Mouse (Mus musculus) frontal cortex, postnatal 36 days (tissue): Measurements from ENCODE around the gene Tsnaxip1.

ENCODE experiments used
- DNase-seq, 2 experiments: peaks; one replicate each; pipeline ENCODE4 v3.0.0; 2022; ENCODE audit warnings: low spot score in 2 of 2

Gene Tsnaxip1

DNA sequence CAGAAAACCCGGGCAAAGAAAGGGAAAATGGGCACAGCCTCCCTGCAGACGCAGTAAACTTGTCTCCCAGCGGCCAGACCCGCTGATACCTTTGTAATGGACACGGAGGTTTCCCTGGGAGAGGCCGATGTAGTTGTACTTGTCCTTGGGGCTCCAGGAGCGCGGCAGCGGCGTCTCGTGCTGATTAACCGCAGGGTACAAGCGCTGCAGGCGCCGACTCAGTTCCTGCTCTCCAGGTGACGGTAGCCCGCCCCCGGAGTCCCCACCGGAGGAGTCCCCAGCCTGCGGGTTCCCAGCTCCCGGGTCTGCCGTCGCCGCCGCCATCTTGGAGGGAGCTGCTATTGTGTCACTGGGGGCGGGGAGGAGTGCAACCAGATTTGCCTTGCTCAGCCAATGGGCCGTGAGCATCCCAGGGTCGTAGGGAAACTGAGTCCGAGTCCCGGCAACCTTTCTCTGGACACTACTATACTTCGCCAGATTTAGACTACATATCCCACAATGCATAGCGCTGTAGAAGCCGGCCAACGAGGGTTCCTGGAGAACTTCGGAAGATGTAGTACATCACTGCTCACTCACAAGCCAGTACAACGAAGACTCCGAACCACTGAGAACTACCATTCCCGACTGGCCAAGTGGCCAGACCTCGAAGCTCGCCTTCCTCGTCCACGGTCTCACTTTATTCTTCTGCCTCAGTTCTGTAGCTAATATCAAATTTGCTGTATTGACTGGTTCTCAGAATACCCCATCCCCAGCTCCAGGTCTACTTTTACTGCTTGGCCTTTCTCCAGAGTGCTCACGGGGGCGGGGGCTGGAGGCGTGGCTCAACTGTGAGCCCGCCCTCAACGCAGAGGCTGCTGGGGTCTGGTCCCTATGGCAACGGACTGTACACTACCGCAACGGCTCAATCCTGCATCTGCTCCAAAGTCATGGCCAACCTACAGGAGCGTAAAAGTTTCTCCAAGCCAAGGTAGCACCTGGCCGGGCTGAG lies at the start of gene Tsnaxip1, which contains the start of gene Ranbp10:
Gene Tsnaxip1 (plus strand): TSS at position 871 of the 988 bp plus-strand sequence.
Gene Ranbp10 (minus strand): TSS at position 490 of the 988 bp plus-strand sequence.
- DNase-seq: peak; percentile 97 to 99

DNA sequence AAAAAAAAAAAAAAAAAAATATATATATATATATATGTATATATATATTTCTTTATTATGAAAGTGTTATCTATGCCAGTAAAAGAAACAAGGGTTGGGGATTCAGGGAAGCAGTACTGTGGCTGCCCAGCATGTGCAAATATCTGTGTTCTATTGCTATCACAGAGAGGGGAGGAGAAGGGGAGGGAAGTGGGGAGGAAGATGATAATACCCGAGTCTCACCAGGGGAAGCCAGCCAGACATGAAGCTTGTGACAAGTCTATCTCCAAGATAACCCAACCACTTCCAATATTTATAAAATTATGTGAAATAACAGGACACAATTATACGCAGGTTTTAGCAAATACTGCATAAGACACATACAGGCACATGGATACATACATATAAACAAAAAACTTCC lies 49.7 kb upstream of the Tsnaxip1 start:
- no peak for DNase-seq

DNA sequence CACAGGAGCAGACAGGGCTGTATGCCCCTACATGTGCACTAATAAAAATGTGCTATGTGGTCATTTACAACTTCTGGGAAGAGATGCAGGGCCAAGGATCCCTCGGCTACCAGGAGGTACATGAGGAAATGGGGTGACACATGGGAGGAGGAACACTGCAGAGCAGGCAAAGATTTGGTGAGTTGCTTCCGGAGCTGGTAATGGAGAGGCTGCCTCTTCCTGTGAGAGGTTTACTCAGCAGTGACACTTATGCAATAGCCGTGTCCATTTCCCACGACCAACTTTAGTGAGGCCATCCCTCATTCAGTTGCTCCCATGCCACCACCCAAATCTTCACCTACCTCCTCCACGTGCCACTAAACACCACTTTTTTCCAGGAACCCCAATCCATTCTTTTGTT lies 47.2 kb upstream of the Tsnaxip1 start:
- DNase-seq: no peak

DNA sequence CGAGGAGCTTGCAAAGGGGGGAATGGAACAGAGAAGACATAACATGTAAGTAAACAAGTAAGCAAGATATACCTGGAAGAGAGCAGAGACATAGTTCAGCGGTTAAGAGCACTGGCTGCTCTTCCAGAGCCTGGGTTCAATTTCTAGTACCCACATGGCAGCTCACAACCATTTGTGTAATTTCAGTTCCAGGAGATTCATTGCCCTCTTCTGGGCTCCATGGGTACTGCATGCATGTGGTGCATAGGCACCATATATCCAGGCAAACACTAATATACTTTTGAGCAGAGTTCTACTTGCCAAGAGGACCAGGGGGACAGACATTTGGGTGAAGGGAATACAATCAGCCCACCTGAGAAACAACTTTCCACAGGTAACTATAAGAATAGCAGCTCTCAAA lies 39.3 kb upstream of the Tsnaxip1 start:
- no peak for DNase-seq

DNA sequence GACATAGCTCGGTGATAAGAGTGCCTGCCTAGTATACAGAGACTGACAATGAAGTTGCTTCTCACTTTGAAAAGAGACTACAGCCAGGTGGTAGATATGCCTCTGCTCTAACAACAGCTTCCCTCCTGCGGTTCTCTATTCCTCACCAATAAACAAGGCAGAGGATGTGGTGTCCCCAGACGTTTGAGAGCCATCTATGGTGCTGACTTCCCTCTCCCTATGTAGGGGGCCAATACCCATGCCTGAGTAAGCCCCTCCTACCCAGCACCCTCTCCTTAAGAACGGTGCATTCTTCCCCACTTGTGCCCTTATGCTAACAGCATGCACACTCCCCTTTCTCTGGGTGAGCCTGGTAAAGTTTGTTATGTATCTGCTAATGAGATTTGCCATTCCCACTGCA lies 38.6 kb upstream of the Tsnaxip1 start:
- no peak for DNase-seq

DNA sequence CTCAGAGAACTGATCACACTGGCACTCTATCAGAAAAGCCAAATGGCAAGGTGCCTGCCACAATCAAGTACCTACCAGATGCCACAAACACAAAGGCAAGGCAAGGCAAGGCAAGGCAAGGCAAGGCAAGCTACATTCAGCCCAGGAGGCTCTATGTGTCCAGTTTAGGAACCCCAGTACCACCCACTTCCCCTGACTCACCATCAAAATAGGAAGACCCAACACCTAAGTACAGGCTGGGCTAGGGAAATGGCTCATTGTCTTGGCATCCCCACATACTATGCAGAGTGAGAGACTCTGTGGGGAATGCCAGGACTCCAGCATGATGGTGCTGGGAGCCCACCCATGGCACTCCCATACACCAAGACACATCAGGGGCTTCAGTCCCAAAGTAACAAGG lies 37.9 kb upstream of the Tsnaxip1 start:
- DNase-seq: no peak

DNA sequence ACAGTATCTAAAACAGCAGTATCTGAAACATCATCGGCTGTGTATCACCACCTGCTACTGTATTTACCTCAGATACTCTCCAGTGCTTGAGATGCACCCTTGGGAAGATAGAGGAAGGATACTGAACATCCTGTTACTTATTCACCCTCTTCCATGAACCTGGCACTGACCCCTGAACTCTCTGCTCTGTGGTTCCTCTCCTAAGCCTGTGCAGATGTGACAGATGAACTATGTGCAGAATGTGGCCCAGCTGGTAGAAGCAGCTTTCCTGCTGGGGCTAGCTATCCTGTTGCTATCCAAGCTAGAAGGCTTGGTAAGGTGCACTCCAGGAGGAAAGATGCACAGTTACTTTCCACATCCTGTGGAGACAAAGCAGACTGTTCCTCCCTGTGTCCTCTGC lies 34.2 kb upstream of the Tsnaxip1 start:
- DNase-seq: no peak

DNA sequence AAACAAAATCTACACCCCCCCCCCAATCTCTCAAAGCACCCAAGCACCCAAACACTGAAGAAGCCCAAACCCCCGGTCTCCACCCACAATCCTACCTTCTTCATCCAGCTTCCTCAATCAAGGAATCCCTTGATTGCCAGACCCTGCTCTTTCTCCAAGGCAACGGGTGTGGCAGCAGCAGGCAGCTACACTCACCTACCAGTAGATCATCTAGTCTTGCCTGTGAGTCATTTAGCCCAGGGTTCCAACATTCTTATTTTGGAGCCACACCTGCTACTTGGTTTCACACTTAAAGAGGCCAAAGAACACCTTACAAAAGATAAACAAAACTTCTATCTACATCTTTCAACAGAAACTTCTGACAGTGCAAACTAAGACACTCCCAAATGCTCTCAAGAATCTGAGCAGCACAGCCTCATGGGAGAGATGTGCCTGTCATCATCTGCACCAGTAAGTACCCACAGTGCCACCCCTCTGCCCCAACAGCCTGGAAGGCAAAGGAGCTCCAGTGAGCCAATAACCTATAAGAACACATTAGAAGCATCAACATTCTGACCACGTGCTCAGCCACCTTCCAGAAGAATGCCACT lies 33.4 kb upstream of the Tsnaxip1 start:
- no peak for DNase-seq

DNA sequence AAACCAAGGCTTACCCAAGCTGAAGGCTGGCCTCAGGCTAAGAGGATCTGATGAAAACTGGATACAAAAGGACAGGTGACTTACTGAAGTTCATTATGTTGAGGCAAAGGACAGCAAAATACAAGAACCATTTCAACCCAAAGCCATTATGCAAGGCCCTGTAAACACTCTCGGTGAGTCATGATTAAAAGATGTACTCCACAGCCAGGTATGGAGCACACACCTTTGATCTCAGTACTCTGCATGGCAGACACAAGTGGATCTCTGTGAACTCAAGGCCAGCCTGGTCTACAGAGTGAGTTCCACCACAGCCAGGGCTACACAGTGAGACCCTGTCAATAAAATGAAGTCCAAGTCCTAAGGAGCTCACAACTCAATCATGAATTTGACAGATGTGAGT lies 31.7 kb upstream of the Tsnaxip1 start:
- DNase-seq: no peak

DNA sequence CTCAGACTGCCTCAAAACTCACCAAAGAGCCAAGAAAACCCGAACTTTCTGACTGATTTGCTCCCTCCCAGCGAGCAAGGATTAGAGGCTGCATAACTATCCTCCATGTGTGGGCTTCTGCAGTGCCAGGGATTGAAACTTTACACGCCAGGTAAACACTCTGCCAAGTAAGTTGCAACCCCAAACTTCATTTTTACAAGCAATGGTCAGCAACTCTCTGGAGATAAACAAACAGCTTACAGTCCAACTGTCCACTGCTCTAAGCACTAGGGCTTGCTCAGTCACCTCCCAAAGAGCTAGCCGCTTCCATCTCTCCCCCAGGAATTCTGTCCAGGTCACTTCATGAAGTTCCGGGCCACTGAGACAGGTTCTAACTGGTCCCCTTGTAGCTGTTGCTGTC lies 29.1 kb upstream of the Tsnaxip1 start:
- no peak for DNase-seq

DNA sequence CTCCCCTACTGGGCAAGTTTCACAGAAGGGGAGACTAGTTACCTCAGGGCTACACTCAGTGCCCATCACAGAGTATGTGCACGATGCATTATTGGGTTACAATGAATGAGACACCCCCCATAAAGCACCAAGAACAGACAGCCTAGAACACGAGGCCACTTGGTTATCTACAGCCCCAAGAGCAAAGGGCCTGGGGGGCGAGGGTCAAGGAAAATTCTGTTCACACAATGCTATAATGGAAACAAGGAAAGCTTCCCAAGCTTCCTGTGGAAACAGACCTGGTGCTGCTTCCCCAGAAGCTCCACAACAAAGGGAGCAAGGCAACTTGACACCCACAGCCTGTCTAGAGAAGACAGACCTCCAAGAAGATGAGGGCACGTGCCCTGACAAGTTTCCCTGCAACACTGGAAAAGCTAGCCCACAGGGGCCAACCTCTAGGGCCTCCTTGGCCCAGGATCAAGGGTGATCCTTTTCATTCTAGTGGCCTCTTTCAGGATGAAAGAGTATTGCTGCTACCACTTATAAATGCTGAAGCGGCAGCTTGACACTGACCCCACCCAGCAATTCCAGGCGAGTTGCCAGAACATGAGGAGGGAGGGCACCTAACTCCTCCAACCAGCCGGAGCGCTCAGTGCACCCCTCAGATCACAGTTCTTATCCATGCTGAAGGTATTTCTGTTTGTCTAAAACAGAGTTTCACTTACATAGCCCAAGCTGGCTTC lies 28.3 kb upstream of the Tsnaxip1 start:
- DNase-seq: peak; percentile 25

DNA sequence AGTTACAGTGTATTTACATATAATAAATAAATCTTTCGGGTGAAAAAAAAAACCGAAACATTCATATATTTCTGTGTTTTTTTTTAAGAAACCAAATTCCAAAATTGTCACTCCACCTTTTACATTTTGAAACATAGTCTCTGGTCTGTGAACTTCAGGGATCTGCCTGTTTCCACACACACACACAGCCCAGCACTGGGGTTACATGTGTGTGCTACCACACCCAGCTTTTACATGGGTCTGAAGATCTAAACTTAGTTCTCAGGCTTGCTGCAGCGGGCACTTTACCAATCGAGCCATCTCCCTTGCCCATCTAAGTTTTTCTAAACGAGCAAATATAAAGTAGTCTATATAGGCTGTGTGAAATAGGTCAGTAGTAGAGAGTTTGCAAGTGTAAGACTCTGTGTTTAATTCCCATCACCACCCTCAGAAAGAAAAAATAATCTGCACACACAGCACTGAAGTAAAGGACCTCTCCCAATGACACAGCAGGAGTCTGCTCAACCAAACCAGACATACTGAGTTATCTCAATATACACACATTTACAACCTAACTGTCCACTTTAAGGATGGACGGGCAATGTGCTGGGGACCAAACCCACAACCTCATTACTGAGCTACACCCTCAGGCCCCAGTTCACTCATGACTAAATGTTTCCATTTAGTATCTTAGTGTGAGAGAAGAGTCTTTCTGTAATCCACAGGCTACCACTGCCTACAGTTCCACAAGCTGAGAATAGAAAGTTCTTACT lies 26.2 kb upstream of the Tsnaxip1 start:
- DNase-seq: no peak

DNA sequence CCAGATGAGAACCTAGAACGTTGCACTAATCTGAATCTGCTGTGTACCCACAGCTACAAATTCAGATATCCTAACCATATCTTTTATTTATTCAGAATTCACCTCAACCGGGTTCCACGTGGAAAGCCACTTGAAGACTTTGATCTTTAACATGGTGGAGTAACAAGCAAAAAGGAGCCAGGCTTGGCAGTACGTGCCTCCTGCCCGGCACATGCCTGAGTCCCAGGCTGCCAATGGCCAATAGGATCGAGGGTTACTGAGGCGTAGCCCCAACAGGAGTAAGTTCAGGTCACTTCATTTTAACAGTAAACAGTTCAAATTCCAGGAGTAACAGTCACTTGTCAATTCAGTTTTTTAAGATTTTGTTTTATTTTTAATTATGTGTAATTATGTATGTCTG lies 22.7 kb upstream of the Tsnaxip1 start:
- no peak for DNase-seq

DNA sequence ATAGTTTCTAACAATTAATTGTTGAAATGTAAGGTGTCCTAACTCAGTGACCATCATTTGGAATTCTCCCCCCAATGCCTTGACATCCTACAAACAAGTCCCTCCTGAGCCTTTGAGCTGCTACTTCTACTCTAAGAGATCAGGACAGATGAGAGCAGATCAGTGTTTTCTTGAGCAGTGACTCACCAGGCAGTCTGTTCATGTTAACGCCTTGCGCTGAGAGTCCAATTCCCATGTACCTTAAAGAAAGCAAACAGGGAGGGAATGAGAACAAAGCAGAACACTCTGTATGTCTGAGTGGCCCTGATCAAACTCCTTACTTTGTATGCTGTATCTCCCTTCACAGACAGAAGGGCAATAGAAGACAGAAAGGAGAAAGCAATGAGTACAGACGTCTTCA lies 22.2 kb upstream of the Tsnaxip1 start:
- DNase-seq: no peak

DNA sequence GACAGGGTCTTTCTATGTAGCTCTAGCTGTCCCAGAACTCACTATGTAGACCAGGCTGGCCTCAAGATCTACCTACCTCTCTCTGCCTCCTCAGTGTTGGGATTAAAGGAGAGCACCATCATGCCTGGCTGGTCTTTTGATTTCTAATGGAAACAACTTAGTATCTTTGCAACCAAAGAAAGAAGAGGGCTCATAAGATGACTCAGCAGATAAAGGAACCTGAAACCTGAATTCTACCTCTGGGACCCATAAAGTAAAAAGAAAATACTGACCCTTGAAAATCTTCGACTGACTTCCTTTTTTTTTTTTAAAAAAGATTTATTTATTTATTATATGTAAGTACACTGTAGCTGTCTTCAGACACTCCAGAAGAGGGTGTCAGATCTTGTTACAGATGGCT lies 21.6 kb upstream of the Tsnaxip1 start:
- no peak for DNase-seq

DNA sequence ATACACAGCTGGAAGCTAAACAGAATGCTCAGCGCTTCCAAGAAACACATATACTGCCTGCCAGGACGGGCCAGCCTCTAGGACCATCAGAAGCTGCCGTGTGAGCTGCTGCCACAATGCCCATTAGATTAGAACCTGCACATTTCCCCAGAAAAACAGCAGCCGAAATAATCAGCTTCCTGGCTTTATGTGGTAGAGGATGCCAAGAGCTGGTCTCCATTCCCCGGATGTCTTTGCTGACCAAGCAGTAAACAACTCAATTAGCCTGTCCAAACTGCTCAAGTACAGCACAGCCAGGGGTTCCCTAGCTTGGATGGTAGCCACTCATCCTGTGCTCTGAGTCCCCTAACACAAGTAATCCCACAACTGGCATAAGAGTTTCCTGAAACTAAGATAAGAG lies 19.8 kb upstream of the Tsnaxip1 start:
- no peak for DNase-seq

DNA sequence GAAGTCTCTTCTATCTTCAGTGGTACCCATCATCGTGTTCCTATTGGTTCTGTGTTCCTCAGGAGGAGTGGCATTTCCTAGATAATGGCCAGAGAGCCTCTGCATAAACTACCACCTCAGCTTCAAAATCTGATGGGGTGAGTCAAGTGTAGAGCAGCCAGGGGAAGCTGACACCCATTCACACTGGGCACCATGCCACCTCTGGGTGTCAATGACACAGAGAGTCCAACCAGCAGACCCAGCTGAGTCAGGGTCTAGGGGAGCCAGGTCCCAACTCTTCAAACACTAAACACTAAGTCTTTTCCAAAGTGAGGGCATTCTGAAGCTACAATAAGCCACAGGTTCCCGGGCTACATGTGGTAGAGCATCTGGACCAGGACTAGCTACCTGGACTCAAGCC lies 19.1 kb upstream of the Tsnaxip1 start:
- DNase-seq: no peak

DNA sequence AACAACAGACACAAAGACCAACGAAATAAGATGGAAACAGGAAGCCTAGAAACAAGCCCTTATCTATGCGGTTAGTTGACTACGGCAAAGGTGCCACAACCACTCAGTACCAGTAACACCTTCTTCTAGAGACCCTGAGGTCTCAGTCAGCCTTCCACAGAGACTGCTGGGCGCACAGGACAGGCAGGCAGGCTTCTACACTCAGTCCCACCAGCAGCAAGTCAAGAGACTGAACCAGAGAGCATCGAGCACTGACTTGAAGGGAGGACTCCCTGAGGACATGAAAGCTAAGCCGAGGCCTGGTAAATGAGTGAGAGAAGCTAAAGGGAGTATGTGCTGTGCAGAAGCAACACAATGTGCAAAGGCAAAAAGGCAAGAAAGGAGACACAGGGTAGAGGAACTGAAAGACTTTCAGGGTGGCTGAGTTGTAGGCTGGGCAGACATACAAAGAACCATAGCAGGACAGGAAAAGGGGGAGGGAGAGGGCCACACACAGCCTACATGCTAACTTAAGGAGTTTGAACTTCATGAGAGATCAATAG lies 17.2 kb upstream of the Tsnaxip1 start:
- no peak for DNase-seq

DNA sequence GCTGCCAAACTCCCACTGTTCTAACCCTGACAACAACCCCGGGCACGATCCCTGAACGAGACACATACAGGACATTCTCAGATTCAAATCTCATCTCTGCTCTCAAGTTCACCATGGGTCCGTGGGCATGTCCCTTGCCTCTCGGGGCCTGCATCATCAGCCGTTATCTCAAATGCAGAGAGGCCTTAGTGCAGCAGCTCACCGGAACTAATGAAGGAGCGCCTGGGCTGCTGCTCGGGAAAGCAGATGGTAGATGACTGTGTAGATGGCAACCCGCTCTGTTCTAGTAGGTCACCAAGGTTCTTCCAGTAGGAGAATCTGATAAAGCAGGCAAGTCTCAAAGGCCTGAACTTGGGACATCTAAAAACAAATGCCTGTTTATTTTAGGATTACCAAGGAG lies 16.5 kb upstream of the Tsnaxip1 start:
- no peak for DNase-seq

DNA sequence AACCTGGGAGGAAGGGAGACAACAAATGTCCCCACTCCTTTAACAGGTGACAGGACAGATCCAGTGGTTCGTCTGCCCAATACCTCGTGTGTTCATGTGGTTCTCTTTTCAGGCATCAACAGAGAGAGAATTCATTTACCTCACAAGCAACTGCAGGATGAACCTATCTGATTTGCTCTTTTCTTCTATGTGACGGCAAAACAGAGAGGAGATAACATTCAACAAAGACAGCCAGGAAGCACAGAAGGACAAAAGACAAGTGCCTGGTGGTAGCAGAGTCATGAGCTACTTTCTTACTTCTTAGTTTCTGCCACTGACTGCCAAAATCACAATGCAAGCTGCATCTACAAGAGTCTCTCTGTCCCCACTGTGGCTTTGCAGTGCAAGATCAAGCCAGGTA lies 16.0 kb upstream of the Tsnaxip1 start:
- DNase-seq: no peak

DNA sequence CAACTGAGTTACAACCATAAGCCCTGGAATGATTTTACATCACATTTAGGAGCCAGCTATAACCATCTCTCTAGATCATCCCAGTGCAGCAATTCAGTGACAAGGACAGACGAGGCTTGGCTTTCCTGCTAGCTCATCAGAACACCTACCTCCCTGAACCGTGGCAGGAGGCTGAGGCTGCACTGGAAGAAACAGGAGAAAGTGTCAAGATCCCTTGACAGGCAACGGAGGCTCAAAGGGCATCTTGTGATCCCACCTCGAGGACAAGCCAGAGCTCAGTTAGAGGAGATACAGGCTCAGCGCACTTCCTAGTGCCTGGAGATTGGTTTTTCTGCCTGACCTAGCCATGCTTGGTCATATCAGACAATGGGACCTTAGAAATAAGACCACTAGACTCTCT lies 15.0 kb upstream of the Tsnaxip1 start:
- no peak for DNase-seq

DNA sequence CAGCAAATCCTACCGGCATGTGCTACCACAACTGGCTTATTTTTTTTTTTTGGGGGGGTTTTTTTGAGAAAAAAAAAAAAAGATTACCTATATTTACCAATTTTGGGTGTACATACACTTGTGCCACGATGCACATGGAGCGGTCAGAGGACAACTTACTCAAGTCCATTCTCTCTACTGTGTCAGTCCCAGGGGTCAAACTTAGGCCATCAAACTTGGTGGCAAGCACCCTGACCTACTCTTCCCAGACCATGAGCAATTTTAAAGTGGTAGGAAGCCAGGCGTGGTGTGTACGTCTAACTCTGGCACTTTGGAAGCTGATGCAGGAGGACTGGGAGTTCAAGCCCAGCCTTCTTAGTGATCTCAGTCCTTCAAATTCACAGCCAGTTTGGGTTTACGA lies 14.3 kb upstream of the Tsnaxip1 start:
- no peak for DNase-seq
